Mouse (Mus musculus) testis, postnatal 14 days (tissue): ENCODE results near the gene Efna3.

ENCODE experiments used
- DNase-seq: peaks from one replicate; pipeline ENCODE4 v3.0.0; 2021; ENCODE audit warnings: low spot score

Efna3 gene

GRCm38 (mm10) chr3:89337721-89338578 is 15.2 kb upstream of the Efna3 start, which contains the start of gene Efna4:
TSS of gene Efna4 (minus strand) at chr3:89338028.
- peak; percentile 62 for DNase-seq

DNA sequence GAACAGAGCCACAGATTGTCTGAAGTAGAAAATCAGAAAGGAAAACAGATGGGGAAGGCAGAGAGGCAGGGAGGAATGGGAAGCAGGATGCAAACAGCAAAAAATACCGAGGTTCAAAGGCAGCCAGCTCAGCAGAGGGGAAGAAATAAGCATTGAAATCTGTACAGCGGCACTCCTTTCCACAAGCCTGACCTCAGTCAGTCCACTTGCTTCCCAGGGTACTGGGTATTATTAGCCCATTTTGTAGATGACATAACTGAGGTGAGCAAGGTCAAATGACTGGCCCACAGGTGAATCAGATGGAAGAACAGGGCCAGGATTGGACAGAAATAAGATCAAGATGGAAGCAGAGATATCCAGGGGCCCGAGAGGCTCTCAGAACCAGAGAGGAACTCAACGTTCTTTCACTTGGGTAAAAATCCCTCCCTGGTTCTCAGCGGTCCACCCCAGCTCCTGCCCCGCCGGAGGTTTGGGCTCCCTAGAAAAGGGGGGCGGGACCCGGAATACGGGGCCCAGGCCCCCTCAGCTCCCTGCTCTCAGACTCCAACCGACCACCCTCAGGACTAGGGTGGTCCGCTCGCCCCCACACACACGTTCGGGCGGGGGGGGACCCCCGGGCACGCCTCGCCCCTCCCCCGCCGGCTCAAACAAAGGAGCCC is 14.4 kb upstream of the Efna3 start:
- no peak for DNase-seq

- no peak for DNase-seq
Measured at GRCm38 (mm10) chr3:89336529-89336928, 13.8 kb upstream of the Efna3 start.

- no peak for DNase-seq
Measured at GRCm38 (mm10) chr3:89333053-89333452, 10.3 kb upstream of the Efna3 start.

DNA sequence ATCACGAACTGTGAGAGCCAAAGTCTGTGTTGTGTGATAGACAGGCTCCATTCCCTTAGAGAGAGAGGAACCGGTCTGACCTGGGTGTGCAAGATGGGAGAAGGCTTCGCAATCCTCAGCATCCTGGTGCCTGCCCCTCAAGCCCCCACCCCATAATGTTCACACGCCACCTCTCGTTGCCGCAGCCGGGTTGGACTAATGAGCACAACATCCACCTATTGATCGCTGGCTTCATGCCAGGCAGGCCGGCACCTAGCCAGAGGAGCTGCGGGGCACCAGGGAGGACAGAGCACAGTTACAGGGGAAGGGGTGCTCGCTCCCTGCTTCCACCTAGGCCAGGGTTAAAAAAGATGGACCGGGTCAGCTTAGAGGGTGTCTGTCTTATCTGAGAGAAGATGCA is 9.7 kb upstream of the Efna3 start:
- no peak for DNase-seq

GRCm38 (mm10) chr3:89332013-89332412 is 9.2 kb upstream of the Efna3 start:
- no peak for DNase-seq

- DNase-seq = no peak
Measured at GRCm38 (mm10) chr3:89331561-89331960, 8.8 kb upstream of the Efna3 start.

DNA sequence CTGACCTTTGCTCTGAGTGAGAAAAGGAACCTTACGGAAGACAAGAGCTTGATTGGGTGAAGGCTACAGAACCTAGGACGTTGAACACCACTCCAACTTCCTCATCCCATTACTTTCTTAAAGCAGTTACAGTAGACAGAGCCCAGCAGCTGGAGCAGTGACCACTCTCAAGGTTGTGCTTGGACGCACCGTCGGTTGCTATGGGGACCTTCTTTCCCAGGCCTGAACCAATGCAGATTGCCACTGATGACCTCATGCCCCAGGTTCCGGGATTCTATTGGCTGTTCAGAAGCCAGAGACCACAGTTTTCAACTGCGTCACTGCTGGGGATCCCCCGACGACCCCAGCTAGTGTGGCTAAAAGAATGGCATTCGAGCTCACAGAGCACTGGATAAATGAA is 8.2 kb upstream of the Efna3 start:
- no peak for DNase-seq

GRCm38 (mm10) chr3:89330346-89330745 is 7.6 kb upstream of the Efna3 start:
- no peak for DNase-seq

GRCm38 (mm10) chr3:89328623-89329022 is 5.9 kb upstream of the Efna3 start:
- DNase-seq = no peak

- no peak for DNase-seq
Measured at GRCm38 (mm10) chr3:89327371-89327870, 4.7 kb upstream of the Efna3 start.

DNA sequence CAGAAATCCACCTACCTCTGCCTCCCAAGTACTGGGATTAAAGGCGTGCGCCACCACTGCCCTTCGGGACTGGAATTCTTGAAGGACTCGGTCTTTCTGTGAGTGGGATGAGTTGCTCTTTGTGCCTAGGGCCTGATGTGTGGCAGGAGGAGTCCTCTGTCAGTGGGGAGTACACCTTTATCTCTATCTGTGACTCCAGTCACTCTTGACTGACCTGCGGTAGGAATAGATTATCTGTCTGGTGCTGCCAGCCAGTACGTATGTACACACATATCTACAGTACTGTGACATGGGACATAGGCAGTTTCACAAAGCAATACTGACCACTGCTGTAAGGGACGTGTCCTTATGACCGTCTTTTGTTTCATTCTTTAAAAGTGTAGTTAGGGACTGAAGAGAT is 3.1 kb upstream of the Efna3 start:
- DNase-seq = no peak

GRCm38 (mm10) chr3:89322131-89322500 is 649 bp downstream of the Efna3 start:
- DNase-seq = no peak

DNA sequence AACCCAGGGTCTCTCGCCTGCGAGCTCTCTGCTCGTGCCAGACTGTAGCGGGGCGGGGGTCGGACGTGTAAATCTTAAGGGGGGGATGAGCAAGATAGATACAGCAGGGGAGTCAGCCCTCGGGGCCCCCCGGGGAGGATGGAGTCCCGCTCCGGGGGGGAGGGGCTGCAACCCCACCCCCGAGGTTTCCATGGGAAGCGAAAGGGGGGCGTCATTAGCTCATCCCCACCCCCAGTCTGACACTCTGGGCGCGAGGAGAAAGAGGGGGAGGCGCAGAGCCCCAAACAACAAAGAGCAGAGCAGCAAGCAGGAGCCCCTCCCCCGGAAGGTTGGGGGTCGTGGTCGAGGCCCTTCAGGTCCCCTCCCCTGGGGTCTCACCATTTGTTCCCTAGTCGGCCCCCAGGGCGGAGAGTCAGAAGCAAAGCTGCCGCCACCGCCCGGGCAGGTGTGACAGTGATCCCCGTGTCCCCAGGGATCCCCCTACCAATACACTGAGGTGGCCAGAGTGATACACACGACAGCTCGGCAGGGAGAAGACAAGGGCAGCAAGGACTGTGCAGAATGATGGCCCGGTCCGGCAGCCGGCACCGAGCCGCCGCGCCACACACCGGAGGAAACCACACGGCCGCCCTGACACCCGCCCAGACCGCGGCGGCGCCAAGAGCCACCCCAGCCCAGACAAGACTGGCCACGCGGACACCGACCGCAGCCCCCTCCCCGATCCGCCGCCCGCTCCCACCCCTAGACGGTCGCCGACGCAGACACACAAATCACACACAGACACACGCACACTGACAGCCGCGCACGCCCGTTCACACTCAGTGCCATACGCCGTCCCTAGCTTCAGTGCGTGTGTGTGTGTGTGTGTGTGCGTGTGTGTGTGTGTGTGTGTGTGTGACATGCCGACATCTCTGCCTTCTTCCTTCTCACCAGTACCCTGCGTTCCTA is 1.3 kb downstream of the Efna3 start:
- DNase-seq = no peak

- peak; percentile 88 for DNase-seq
Measured at GRCm38 (mm10) chr3:89320581-89321182, 2.1 kb downstream of the Efna3 start.

DNA sequence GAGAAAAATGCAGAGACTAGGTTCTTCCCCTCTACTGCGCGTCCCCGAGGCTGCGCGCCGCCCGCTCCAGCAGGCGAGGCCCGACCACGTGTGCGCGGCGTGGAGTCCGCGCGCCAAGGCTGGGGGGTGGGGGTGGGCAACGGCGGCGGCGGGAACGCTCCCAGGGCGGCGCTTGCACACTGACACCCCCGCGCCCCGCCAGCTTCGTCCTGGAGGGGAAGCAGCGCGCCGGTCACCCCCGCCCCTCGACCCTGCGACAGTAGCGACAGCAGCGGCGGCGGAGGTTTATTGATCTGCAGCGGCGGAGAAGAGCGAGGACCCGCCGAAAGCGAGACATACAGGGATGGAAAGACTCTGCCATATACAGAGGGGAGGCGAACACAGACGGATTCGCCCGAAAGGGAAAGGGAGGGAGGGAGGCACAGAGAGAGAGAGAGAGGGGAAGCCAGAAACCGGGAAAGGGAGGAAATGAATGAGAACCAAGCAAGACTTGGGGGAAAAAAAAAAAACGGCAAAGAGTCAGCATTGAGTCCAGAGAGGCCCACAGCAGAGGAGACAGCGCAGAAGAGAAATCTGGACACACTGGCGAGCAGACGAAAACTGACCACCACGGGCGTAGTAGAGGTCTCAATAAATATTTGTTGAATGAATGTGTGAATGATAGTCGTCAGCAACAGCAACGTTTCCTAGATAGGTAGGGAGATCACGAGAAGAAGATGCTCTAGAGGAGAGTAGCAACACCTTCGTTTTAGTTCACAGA is 3.0 kb downstream of the Efna3 start:
- no peak for DNase-seq

GRCm38 (mm10) chr3:89318971-89319590 is 3.7 kb downstream of the Efna3 start:
- no peak for DNase-seq

GRCm38 (mm10) chr3:89318316-89318715 is 4.4 kb downstream of the Efna3 start:
- no peak for DNase-seq

- DNase-seq = no peak
Measured at GRCm38 (mm10) chr3:89317246-89317645, 5.5 kb downstream of the Efna3 start.

GRCm38 (mm10) chr3:89316833-89317232 is 5.9 kb downstream of the Efna3 start:
- DNase-seq = peak; percentile 82
